Mouse (Mus musculus) cerebellum, adult 2 months (tissue): ENCODE data around the gene Tuba1a.

Experiments used
- CTCF ChIP-seq: fragments of 200-500 bp; IDR thresholded peaks from 2 replicates; pipeline ENCODE4 v1.5.1; 2011; ENCODE audit warnings: low read depth, mild to moderate bottlenecking, control low read depth, low read length, moderate library complexity, borderline replicate concordance; ENCODE audit not compliant: insufficient read depth
- POLR2A ChIP-seq: fragments of 200-500 bp; IDR thresholded peaks from 2 replicates; pipeline ENCODE4 v1.6.1; 2011; ENCODE audit warnings: low read length, control low read depth, borderline replicate concordance; ENCODE audit not compliant: insufficient read depth

DNA sequence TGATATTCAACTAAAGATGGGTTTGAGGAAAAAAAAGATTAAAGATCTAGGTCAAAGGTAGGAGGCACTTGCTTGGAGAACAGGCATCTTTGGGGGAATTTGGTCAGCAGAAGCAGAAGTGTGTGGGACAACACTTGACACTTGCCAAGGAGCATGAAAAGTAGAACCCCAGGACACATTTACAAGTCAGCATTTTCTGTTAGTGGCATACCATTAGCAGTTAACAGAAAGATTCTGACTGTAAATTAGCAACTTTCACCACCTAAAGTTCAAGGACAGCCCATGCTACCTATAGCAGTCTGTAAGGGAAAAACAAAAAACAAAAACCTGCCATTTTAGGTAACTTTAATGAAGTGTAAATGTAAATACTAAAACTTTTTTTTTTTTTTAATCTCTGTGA is 5.1 kb downstream of the Tuba1a start:
- TF ChIP-seq CTCF (no peak), POLR2A (no peak)
